Mouse (Mus musculus) neural tube, embryonic 12.5 days (tissue): ENCODE results near the gene Hoxb9. TPM values are rescaled to one million over a fixed set of nuclear protein-coding genes. Genes with fewer than 3 reads are reported as not detected.
A peak's percentile ranks its signal among the peaks of the same experiment; 100 is the strongest.

Experiments used
- ATAC-seq: fragments of 200-750 bp; cut with Nextera tagmentation; 2 replicates; pipeline ENCODE4 v1.8.0; 2017; ENCODE audit warnings: low read depth, mild to moderate bottlenecking, moderate TSS enrichment, moderate library complexity; ENCODE audit not compliant: low FRiP score
- H3K27ac ChIP-seq: fragments of 300-500 bp; sonication (generic); 2 replicates; pipeline ENCODE4 v1.5.1; 2016
- H3K27me3 ChIP-seq: fragments of 300-500 bp; sonication (generic); replicated peaks from 2 replicates; pipeline ENCODE4 v1.6.1; 2016; ENCODE audit warnings: mild to moderate bottlenecking
- H3K36me3 ChIP-seq: fragments of 300-500 bp; sonication (generic); 2 replicates; pipeline ENCODE4 v1.6.1; 2016; ENCODE audit warnings: mild to moderate bottlenecking
- H3K4me1 ChIP-seq: fragments of 300-500 bp; sonication (generic); 2 replicates; pipeline ENCODE4 v1.6.1; 2016
- H3K4me2 ChIP-seq: fragments of 300-500 bp; sonication (generic); replicated peaks from 2 replicates; pipeline ENCODE4 v1.6.1; 2016; ENCODE audit warnings: mild to moderate bottlenecking
- H3K4me3 ChIP-seq: fragments of 300-500 bp; sonication (generic); 2 replicates; pipeline ENCODE4 v1.5.1; 2016
- H3K9ac ChIP-seq: fragments of 300-500 bp; sonication (generic); 2 replicates; pipeline ENCODE4 v1.6.1; 2016; ENCODE audit warnings: mild to moderate bottlenecking
- H3K9me3 ChIP-seq: fragments of 300-500 bp; sonication (generic); 2 replicates; pipeline ENCODE4 v1.6.1; 2016; ENCODE audit warnings: mild to moderate bottlenecking
- WGBS: fragments of 180-500 bp; shearing (Covaris S2); methylation state at CpG from one replicate; pipeline ENCODE4 v1.1.7; 2016; 5-methylcytosine and 5-hydroxymethylcytosine counted together
- polyA plus RNA-seq: library from polyadenylated mRNA; unstranded; fragments of >200 nt; fragmentation: Nextera tagmentation; extraction: Ambion mirVana; gene quantifications from 2 replicates; pipeline ENCODE4 v1.2.1, GENCODE M21; 2016

Hoxb9 gene
- polyA plus RNA-seq, result 76.1 and 90.5 TPM in 2 replicates

- peak within 1 kb of the TSS; percentile 100 for H3K27ac ChIP-seq
- peak; percentile 82 for ATAC-seq
These were observed at the start of gene Hoxb9 for GRCm38 (mm10) chr11:96270996-96271540. Hoxb9 (plus strand) TSS chr11:96271457.

GRCm38 (mm10) chr11:96223813-96224212, 47.4 kb upstream of the Hoxb9 start:
- Histone ChIP-seq H3K36me3 (no peaks in the 10 kb centered on the region), H3K4me2 (no peak overlapping the region), H3K9me3 (no peaks in the 10 kb centered on the region), H3K9ac (no peak overlapping the region), H3K4me1 (no peaks in the 10 kb centered on the region), H3K4me3 (no peak overlapping the region), H3K27ac (no peak overlapping the region), H3K27me3 (no peaks in the 10 kb centered on the region)
- ATAC-seq, result no peak
- WGBS, result 37% methylated on average over 2 of the region's 2 CpGs

More at GRCm38 (mm10) chr11:96270996-96271540, at the start of gene Hoxb9:
- Histone ChIP-seq H3K27me3 (peaks cover 11% of the 10 kb centered on the region), H3K9ac (peak within 1 kb of the TSS; percentile 100), H3K4me2 (peak within 1 kb of the TSS; percentile 100), H3K4me3 (peak within 1 kb of the TSS; percentile 95), H3K4me1 (peaks cover 67% of the 10 kb centered on the region), H3K9me3 (no peaks in the 10 kb centered on the region), H3K36me3 (no peaks in the 10 kb centered on the region)
- WGBS, result under 1% methylated on average over 40 of the region's 40 CpGs

GRCm38 (mm10) chr11:96227676-96228075, 43.6 kb upstream of the Hoxb9 start:
- ATAC-seq, result no peak
- no peak overlapping the region for H3K27ac ChIP-seq
- H3K36me3 ChIP-seq, result no peaks in the 10 kb centered on the region
- no peaks in the 10 kb centered on the region for H3K4me1 ChIP-seq
- H3K9me3 ChIP-seq, result no peaks in the 10 kb centered on the region
- no peak overlapping the region for H3K9ac ChIP-seq
- no peak overlapping the region for H3K4me3 ChIP-seq
- 84% methylated on average over 9 of the region's 9 CpGs for WGBS
- H3K4me2 ChIP-seq, result no peak overlapping the region
- no peaks in the 10 kb centered on the region for H3K27me3 ChIP-seq

GRCm38 (mm10) chr11:96234906-96235305, 36.4 kb upstream of the Hoxb9 start:
- Histone ChIP-seq H3K4me2 (no peak overlapping the region), H3K27me3 (peaks cover 10% of the 10 kb centered on the region; the same call in 1 of the 2 replicates), H3K36me3 (no peaks in the 10 kb centered on the region), H3K27ac (no peak overlapping the region), H3K9me3 (no peaks in the 10 kb centered on the region), H3K4me3 (no peak overlapping the region), H3K9ac (no peak overlapping the region), H3K4me1 (no peaks in the 10 kb centered on the region)
- ATAC-seq, result no peak
- 4% methylated on average over 12 of the region's 12 CpGs for WGBS

GRCm38 (mm10) chr11:96240211-96240610, 31.0 kb upstream of the Hoxb9 start:
- no peak for ATAC-seq
- H3K36me3 ChIP-seq, result no peaks in the 10 kb centered on the region
- under 1% methylated on average over 7 of the region's 7 CpGs for WGBS
- no peak overlapping the region for H3K9ac ChIP-seq
- no peak overlapping the region for H3K4me2 ChIP-seq
- H3K27me3 ChIP-seq, result peaks cover 11% of the 10 kb centered on the region; the same call in 1 of the 2 replicates
- no peak overlapping the region for H3K27ac ChIP-seq
- no peaks in the 10 kb centered on the region for H3K4me1 ChIP-seq
- no peak overlapping the region for H3K4me3 ChIP-seq
- no peaks in the 10 kb centered on the region for H3K9me3 ChIP-seq

GRCm38 (mm10) chr11:96250901-96251300, 20.4 kb upstream of the Hoxb9 start:
- peaks cover 26% of the 10 kb centered on the region for H3K4me1 ChIP-seq
- peak overlapping the region; percentile 65 for H3K4me2 ChIP-seq
- peaks cover 48% of the 10 kb centered on the region for H3K27me3 ChIP-seq
- WGBS, result 2% methylated on average over 14 of the region's 14 CpGs
- H3K9ac ChIP-seq, result peak overlapping the region; percentile 72
- peak overlapping the region; percentile 58 for H3K4me3 ChIP-seq
- H3K36me3 ChIP-seq, result no peaks in the 10 kb centered on the region
- peak; percentile 50 for ATAC-seq
- no peaks in the 10 kb centered on the region for H3K9me3 ChIP-seq
- H3K27ac ChIP-seq, result 0 out of 2 replicates have a peak overlapping the region, but pooled peaks have one; percentile 16

- peaks cover 32% of the 10 kb centered on the region for H3K4me1 ChIP-seq
- ATAC-seq, result peak; percentile 63; the same call in 1 of the 2 replicates
- H3K4me3 ChIP-seq, result peak overlapping the region; percentile 58
- peak overlapping the region; percentile 72 for H3K9ac ChIP-seq
- H3K27ac ChIP-seq, result 0 out of 2 replicates have a peak overlapping the region, but pooled peaks have one; percentile 16
- WGBS, result under 1% methylated on average over 46 of the region's 46 CpGs
- peaks cover 55% of the 10 kb centered on the region for H3K27me3 ChIP-seq
- no peaks in the 10 kb centered on the region for H3K36me3 ChIP-seq
- no peaks in the 10 kb centered on the region for H3K9me3 ChIP-seq
- peak overlapping the region; percentile 65 for H3K4me2 ChIP-seq
These were observed 19.7 kb upstream of the Hoxb9 start for GRCm38 (mm10) chr11:96251480-96252031.

GRCm38 (mm10) chr11:96252541-96253120, 18.6 kb upstream of the Hoxb9 start:
- Histone ChIP-seq H3K4me1 (peaks cover 41% of the 10 kb centered on the region), H3K4me3 (peak overlapping the region; percentile 58), H3K9me3 (no peaks in the 10 kb centered on the region), H3K27me3 (peaks cover 63% of the 10 kb centered on the region), H3K36me3 (no peaks in the 10 kb centered on the region), H3K4me2 (peak overlapping the region; percentile 65), H3K27ac (no peak overlapping the region), H3K9ac (peak overlapping the region; percentile 72)
- 2% methylated on average over 12 of the region's 12 CpGs for WGBS
- no peak for ATAC-seq

GRCm38 (mm10) chr11:96254221-96254620, 17.0 kb upstream of the Hoxb9 start:
- H3K36me3 ChIP-seq, result no peaks in the 10 kb centered on the region
- ATAC-seq, result no peak
- no peak overlapping the region for H3K27ac ChIP-seq
- H3K27me3 ChIP-seq, result peaks cover 78% of the 10 kb centered on the region
- peak overlapping the region; percentile 27 for H3K4me3 ChIP-seq
- peaks cover 57% of the 10 kb centered on the region for H3K4me1 ChIP-seq
- H3K4me2 ChIP-seq, result peak overlapping the region; percentile 65
- WGBS, result 1% methylated on average over 11 of the region's 11 CpGs
- no peaks in the 10 kb centered on the region for H3K9me3 ChIP-seq
- H3K9ac ChIP-seq, result peak overlapping the region; percentile 72

- Histone ChIP-seq H3K9ac (peak overlapping the region; percentile 49; the same call in 1 of the 2 replicates), H3K4me1 (peaks cover 67% of the 10 kb centered on the region)
These were observed 15.9 kb upstream of the Hoxb9 start for GRCm38 (mm10) chr11:96255111-96255995.

GRCm38 (mm10) chr11:96255996-96256445, 15.2 kb upstream of the Hoxb9 start:
- Histone ChIP-seq H3K4me3 (peak overlapping the region; percentile 27), H3K4me2 (peak overlapping the region; percentile 65), H3K9ac (0 out of 2 replicates have a peak overlapping the region, but pooled peaks have one; percentile 49)

More at GRCm38 (mm10) chr11:96255111-96255995, 15.9 kb upstream of the Hoxb9 start:
- H3K4me3 ChIP-seq, result peak overlapping the region; percentile 27
- WGBS, result 2% methylated on average over 39 of the region's 39 CpGs
- peak overlapping the region; percentile 65 for H3K4me2 ChIP-seq
- no peaks in the 10 kb centered on the region for H3K36me3 ChIP-seq
- peaks cover 75% of the 10 kb centered on the region for H3K27me3 ChIP-seq
- no peak for ATAC-seq
- H3K9me3 ChIP-seq, result no peaks in the 10 kb centered on the region
- no peak overlapping the region for H3K27ac ChIP-seq

More at GRCm38 (mm10) chr11:96255996-96256445, 15.2 kb upstream of the Hoxb9 start:
- Histone ChIP-seq H3K9me3 (no peaks in the 10 kb centered on the region), H3K4me1 (peaks cover 71% of the 10 kb centered on the region), H3K27me3 (peaks cover 70% of the 10 kb centered on the region), H3K27ac (no peak overlapping the region), H3K36me3 (no peaks in the 10 kb centered on the region)
- 3% methylated on average over 14 of the region's 14 CpGs for WGBS
- ATAC-seq, result no peak
